Mouse (Mus musculus): ENCODE results near the gene Camta1.
"Not testable (repeated sequence)": the region's sequence is repeated elsewhere in the genome, so short reads cannot be mapped to it uniquely, and the experiment has no call there.

Gene Camta1

DNA sequence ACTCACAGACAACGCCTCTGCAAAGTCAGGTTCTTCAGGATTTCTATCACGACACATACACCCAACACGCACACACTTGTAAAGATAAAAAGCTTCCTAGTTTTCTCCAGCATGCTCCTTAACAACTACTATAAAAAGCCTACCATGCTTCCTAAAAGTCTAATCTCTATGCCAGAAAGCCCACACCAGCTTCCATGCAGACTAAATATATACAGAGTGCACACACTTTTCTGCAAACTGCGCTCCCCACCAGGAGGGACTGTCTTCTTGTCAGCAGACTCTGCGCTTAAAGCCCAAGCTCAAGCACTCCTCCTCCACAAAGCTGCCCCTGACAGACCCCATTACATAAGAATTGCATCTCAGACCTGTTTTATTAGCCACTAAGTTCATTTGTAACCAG is 820.2 kb downstream of the Camta1 start:
- no peak for DNase-seq

DNA sequence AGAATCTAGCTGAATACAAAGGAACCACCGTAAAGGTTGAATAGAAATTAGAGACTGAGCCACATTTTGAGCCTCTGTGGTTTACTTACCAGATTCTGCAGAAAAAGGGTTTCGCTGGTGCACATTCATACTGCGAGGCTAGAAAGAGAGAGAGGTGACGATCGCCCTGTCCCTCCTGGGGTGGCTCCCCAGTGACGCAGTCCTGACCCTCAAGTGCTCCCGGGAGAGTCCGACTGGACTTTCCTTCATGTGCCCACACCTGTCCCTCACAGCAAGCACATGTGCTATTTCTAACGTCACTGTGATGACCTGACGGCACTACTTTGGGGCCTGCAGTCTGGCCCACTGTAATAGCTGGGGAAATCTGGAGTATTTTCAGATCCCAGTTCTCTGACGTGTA is 823.9 kb downstream of the Camta1 start:
- DNase-seq: no peak

DNA sequence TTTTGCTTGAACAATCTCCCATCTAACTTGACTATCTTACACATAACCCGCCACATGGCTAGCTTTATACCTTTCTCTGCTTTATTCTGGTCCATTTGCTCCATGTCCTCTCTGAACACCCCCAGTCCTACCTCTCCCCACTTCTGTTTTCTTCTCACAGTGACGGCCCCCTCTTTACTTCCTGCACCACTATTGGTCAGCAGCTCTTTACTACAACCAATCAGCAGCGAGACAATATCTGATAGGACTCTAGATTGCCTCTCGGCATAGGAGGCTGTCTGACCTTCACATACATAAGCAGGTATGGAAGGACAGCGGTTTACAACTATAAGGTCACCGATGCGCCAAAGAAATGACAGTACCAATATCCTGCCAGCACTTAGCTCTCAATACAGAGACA is 825.2 kb downstream of the Camta1 start:
- DNase-seq: no peak

DNA sequence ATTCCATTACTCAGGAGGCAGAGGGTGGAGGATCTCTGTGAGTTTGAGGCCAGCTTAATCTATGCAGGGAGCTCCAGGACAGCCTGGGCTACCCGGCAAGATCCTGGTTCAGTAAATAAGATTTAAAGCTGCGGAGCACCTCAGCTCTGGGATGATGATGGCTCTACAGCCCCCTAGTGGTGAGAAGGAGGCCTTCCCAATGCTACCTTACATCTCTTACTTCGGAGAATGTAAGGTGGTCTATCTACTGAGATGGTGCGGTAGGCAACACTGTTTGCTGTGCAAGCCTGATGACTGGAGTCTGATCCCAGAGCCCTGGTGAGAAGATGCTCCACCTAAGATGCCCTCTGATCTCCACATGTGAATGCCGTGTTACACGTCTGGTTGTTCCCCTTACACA is 834.7 kb downstream of the Camta1 start:
- peak; percentile 26 to 34 for DNase-seq

DNA sequence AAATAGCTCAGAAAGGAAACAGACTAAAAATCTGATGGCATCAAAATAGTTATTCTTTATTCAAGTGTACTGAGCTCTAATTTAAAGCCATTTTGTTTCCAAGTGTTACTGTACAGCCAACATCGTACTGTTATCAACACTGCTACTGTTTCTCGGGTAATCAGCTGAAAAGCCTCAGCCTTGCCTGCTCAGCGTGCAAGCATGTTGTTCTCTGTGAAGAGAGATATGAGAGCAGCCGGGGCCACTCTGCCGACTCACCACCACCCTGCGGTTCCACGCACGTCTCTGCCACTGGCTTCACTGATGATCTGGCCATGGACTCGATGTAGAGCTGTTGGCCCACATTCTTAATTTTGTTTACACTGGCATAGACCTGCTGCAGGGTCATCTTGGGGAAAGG is 837.5 kb downstream of the Camta1 start:
- DNase-seq: no peak

DNA sequence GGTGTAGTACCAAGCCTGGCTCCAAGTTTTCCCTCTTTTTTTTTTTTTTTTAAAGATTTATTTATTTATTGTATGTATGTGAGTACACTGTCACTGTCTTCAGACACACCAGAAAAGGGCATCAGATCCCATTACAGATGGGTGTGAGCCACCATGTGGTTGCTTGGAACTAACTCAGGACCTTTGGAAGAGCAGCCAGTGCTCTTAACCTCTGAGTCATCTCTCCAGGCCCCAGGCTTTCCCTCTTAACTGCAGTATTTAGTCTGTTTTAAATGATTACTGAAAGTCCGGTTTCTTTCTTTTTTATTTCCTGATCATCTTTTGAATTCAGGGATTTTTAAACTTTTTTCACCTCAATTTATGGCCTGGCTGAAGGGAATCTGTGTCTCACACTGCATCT is 844.3 kb downstream of the Camta1 start:
- DNase-seq: not testable (repeated sequence)

DNA sequence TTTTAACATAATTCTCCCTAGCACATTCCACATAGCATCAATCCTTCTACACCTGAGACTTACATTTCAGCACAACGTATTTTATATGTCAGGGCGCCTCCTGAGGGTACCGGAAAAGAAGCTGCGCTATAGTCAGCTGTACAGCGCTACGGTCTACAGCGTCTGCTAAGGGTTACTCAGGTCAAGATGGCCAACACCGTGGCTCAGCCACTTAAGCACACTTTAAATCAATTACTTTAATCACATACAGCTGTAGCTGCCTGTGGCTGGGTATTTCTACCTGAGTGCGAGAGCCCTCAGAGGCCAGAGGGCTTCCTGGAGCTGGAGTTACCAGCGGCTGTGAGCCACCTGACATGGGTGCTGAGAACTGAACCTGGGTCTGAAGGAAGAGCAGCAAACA is 845.7 kb downstream of the Camta1 start:
- no peak for DNase-seq

DNA sequence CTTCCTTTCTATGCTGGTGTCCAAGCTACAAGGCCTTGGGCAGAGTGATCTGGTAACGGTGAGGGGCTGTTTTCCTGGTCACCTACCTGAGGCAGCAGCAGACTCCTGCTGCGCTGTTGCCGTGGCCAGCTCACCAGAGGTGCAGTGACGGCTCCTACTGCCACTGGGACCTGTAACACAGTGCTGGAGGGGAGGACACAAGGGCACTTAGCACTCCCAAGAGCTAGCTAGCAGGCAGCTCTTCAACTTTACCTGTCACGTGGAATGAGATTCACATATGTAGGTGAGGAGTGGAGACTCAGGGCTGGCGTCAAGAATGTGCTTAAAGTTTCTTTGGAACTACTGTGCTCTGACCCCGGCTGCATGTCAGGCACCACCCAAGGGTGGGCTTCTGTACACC is 851.4 kb downstream of the Camta1 start:
- no peak for DNase-seq

DNA sequence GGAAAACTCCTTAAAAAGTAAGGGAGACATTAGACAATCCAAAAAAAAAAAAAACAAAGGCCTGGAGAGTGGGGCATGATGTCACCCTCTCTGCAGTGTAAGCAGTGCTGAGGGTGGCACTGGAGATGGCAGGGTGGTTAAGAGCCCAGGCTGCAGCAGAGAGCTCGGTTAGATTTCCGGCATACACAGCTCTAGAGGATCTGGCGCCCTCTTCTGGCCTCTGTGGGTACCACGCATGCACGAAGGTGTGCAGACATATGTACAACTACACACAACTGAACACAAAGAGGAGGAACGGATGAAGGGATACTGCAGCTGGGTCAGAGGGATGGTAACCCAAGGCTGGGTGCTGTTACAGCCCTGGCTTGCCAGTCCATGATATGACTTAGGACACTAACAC is 854.7 kb downstream of the Camta1 start:
- DNase-seq: peak; percentile 48 to 54

DNA sequence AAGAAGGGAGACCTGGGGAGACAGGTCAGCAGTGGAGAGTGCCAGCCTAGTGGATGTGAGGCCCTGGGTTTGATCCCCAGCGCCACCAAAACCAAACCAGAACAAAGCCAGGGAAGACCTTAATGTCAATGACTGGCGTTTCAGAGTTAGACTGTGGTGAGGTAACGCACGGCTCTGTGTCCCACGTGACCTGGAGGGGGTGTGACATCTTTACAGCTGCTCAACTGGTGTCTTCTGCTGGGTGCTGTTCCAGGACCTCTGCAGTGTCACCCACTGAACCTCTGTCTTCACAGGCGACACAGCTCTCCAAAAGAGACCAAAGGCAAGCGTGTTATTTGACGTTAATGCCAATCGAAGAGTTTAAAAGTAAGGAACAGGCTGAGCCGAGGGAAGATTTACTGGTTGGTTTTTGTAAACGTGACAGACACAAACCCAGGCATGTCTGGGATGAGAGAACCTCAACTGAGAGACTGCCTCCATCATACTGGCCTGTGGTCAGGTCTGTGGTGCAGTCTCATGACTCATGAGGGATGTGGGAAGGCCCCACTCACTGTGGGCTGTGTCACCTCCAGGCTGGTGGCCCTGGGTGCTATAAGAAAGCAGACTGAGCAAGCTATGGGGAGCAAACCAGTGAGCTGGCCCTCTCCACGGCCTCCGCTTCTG is 855.9 kb downstream of the Camta1 start:
- DNase-seq: no peak

DNA sequence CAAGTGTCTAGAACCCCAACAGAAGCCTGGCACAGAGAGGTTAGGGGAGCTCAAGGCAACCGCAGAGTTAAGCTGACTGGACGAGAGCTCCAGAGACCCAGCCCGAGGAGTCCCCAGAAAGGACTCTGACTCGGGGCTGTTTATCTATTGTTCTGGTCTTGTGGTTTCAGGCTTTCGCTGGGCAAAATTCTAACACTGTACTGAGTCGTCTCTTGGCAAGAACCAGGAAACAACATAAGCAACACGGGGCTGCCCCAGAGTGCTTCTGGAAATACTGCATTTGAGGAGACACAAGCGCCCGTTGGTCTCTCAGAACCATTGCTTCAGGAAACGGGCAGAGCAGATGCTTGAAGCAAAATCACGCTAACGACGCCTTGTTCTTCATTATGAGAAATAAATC is 860.3 kb downstream of the Camta1 start:
- DNase-seq: no peak

DNA sequence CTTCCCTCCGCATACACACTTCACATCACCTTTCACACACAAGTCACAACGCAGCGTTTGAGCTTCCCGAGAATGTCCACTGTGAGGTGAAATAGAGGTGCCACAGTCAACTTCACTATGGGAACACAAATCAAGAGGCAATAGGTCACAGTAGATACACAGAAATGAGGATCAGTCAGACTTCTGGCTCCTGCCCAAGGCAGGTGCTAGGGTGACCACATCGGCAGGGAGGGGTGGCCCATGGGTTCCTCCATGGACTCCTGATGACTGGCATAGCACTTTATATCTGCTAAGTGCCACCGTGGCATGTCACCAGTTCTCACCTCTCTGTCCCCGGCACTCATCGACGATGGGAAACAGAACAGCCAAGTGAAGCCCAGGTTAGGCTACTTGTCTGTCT is 863.0 kb downstream of the Camta1 start:
- DNase-seq: no peak

DNA sequence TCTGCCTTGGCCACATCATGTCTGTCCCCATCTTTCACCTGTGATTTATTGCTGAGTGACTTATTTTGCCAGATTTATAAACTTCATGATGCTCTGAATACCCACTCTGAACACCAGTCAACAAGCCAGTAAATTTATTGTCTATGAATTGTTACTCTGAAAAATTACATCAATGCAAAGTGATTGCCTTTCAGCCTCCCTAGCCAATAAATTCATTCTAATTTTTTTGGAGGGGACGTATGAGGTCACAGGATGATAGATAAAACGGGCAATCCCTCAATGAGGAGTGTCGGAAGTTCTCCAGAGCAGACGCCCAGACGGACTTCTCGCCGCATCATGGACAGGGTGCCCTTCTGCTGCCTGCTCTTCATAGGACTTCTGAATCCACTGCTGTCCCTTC is 864.9 kb downstream of the Camta1 start, which contains the start of gene Uts2:
Uts2 (plus strand) TSS at position 301 of the 400 bp plus-strand sequence.
- no peak for DNase-seq

DNA sequence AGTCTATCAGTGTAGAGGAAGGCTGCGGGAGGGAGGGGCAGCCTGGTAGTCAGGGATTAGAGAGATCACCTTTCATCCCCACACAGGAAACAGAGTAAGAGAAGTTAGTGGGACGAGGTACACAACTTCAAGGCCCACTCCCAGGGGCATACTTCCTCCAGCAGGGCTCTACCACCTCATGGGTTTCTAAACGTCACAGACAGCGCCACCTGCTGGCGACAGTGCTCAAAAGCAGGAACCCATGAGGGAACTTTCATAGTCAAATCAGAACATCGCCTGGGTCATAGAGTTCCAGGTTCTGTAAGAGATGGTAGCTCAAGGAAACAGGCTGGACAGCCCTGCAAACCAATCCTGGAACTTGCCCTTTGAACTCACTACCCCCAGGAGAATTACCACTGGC is 871.5 kb downstream of the Camta1 start:
- peak; percentile 37 to 47 for DNase-seq

DNA sequence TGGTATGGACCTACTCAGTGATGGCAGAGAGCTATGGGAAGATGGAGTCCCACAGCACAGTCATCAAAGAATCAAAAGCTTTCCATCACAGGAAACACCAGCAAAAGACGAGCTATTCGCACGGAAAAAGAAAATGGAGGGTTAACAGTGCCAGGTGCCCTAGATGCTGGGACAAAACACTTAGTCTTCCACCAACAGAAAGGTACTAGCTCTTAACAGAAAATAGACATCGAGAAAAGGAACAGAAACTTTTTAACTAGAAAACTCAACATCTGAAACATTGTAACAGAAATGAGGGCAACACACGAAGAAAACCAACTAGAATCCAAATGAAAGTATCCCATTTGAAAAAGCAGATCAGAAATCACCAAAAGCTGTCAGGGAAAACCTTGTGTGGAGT is 881.5 kb downstream of the Camta1 start:
- no peak for DNase-seq

DNA sequence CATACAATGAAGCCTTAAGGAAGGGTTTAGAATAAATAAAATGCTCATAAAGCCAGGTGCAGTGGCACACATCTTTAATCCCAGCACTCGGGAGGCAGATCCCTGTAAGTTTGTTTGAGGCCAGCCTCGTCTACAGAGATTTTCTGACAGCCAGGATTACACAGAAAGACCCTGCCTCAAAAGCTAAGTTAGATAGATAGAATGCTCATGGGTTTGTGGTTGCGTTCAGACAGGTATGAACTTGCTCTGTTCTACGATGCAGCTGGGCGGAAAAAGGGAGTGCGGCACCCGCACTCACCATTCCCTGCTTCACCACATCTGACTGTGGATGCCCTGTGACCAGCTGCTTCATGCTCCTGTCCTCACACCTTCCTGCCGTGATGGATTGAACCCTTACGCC is 882.2 kb downstream of the Camta1 start:
- DNase-seq: no peak

DNA sequence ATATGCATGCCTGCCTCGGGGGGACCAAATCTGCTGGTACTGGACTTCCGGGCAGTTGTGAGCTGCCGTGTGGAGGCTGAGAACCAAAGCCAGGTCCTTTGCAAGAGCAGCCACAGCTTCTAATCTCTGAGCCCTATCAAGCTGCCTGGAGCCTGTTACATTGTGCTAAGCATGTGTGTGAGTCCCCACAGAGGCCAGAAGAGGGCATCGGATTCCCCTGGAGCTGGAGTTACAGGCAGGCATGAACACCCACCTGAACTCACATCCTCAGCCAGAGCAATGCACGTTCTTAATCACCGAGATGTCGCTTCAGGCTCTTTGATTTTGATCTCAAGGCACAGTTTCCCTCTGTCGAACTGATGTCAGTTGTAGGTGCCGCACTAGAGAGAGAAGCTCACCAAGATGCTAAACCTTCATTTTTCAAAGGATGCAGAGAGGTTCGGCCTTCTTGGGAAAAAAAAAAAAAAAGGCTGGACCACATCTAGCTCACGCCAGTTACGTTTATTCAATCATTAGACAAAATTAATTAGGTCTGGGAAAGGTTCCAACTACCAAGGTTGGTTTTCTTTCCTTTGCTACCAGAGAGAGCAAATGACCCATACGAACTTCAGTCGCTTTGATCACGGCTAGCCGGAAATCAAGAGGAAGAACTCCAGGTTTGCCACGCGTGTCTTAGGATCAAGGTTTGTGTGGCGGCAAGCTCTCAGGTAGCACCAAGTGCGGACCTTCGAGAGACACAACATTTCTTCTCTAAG is 883.3 kb downstream of the Camta1 start:
- DNase-seq: no peak

DNA sequence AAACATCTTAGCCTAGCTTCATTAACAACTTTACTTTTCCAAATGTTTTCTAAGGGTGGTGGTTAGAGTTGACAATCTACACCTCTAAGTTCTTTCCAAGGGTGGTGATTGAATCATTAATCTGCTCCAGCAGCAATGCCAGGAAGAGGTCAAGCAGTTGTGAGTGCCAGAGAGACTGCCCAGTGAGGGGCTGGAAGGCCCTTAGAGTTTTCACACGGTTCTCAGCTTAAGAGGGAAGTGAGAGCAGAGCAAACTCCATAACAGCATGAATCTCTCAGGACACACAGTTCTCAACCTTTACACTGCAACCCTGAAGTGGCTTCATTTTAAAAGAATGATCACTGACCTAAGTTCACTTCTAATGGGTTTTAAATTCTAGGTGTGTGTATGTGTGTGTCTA is 886.5 kb downstream of the Camta1 start:
- no peak for DNase-seq

DNA sequence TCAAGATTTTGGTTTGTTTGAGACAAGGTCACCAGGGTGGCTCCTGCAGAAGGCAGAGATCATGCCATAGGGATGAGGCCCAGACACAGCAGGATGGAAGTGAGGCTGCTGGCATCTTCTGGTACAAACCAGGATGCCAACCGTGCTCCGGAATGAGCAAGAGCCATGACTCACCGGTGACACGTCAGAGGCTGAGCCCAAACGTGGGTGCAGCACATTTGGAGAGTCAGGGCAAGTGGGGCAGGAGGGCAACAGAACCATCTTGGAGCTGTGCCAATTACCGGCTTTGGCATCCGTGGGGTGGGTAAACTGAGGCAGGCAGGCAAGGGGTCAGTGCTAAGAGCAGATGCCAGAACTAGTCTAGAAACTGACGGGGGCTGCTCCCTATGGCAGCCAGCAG is 888.4 kb downstream of the Camta1 start:
- no peak for DNase-seq

DNA sequence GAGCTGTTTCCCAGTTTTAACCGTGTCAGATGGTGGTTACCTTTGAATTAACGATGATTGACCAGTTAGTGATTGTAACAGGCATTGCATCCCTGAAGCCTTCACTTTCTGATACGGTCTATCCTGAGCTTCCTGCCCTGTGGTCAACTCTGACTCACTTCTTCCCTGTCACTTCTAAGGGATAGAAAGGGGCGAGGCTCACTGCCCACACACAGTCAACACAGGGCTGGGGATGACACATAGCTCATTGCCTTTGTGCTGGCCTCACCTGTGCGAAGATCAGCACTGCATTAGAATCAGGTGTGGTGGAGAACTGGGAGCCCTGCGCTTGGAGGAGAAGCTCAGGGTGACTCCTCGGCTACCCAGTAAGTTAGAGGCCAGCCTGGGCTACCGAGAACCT is 892.7 kb downstream of the Camta1 start:
- no peak for DNase-seq

DNA sequence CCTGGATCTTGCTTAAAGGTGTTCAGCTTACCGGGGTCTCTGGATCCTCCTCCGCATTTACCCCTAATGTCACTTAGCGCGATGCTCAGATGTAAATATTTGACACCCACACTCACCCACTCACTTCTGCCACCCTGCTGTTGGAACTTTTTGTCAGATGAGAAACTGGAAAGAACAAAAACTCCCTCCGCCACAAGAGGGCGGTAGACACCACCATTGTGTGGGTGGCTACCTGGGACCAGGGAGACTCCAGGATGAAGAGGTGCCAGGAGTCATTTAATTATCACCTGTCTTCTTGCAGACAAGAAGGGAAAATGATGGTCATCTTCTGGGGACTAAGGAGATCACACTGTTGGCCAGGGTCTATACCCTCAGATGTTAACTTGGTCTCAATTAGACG is 895.1 kb downstream of the Camta1 start:
- peak; percentile 56 to 59 for DNase-seq

DNA sequence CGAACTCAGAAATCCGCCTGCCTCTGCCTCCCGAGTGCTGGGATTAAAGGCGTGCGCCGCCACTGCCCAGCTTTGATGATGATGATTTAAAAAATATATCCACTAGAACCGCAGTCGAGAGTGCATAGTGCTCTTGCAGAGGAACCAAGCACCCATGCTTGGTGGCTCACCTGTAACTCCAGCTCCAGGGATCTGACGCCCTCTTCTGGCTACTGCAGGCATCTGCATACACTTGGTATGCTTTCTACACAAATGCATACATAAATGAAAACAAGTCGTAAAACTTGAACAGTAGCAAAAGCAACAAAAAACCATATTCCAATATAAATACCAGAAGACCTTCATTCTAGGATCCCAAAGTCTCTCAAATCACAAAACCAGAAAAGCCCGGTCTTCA is 896.1 kb downstream of the Camta1 start:
- DNase-seq: no peak

DNA sequence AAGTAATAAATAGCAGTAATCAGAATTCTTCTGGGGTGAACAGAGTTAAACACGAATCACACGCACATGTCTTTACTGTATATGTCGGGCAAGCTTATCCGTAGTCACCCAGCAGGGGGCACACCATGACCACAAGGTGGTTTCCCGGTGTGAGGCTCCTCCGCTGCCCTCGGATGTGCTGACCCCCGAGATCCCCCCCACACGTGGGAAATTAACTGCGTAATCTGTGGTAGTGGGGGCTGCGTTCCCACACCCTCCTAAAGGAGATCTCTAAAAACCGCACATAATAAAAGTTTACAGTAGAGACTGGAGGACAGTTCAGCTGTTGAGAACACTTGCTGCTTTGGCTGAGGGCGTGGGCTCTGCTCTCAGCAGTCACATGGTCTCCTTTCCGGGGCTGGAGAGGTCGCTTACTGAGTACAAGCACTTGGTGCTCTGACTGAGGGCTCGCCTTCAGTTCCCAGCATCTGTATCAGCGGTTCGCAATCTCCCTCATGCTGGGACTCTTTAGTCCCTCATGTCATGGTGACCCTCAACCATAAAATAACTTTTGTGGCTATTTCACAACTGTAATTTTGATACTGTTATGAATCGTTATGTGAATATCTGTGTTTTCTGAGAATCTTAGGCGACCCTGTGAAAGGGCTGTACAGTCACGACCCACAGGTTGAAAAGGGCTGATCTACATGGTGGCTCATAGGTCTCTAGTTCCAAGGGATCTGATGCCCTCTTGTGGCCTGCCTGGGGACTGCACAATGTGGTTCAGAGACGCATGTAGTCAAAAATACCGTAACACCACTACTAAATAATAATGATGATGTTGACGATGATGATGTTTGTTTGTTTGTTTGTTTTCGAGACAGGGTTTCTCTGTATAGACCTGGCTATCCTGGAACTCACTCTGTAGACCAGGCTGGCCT is 896.8 kb downstream of the Camta1 start:
- peak; percentile 85 to 87 for DNase-seq

DNA sequence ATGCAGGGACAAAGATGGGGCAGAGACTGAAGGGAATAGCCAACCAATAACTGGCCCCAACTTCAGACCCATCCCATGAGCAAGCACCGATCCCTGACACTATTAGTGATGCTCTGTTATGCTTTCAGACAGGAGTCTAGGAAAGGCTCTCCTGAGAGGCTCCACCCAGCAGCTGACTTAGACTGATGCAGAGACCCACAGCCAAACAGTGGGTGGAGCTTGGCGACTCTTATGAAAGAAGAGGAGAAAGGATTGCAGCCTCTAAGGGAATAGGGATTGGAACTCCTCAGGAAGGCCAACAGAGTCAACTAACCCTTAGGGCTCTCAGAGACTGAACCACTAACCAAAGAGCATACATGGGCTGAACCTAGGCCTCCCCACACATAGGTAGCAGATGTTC is 898.0 kb downstream of the Camta1 start:
- DNase-seq: no peak

Measured in B cell, adult 2 months (primary cell).